Mouse (Mus musculus) adrenal gland, postnatal 10 days (tissue): ENCODE measurements around the gene Cabp2. TPM values are rescaled to one million over a fixed set of nuclear protein-coding genes. Genes with fewer than 3 reads are reported as not detected.
A peak's percentile ranks its signal among the peaks of the same experiment; 100 is the strongest.
"Not testable (repeated sequence)": the region's sequence is repeated elsewhere in the genome, so short reads cannot be mapped to it uniquely, and the experiment has no call there.

Experiments
- DNase-seq: peaks from one replicate; pipeline ENCODE4 v3.0.0; 2021; ENCODE audit warnings: mixed read lengths
- total RNA-seq, 2 experiments: library from RNA; stranded (reverse); gene quantifications; 2 replicates each; pipeline ENCODE4 v1.2.3; 2021

Gene Cabp2
- total RNA-seq, 2 experiments from 2014 or later = 0.63 TPM; not detected in 1

GRCm38 (mm10) chr19:4055947-4056693, 25.3 kb upstream of the Cabp2 start:
- no peak for DNase-seq

GRCm38 (mm10) chr19:4056727-4057126, 24.7 kb upstream of the Cabp2 start:
- no peak for DNase-seq

GRCm38 (mm10) chr19:4057389-4057788, 24.0 kb upstream of the Cabp2 start:
- no peak for DNase-seq

- no peak for DNase-seq
Measured at GRCm38 (mm10) chr19:4057962-4058361, 23.4 kb upstream of the Cabp2 start.

- DNase-seq = peak; percentile 46
Measured at GRCm38 (mm10) chr19:4058581-4058980, 22.8 kb upstream of the Cabp2 start.

- DNase-seq = no peak
Measured at GRCm38 (mm10) chr19:4059069-4059740, 22.2 kb upstream of the Cabp2 start, which contains the start of gene Gstp3. Gstp3 (minus strand) TSS chr19:4059569.

GRCm38 (mm10) chr19:4060044-4060898, 21.1 kb upstream of the Cabp2 start:
- DNase-seq = not testable (repeated sequence)

GRCm38 (mm10) chr19:4060899-4061465, 20.4 kb upstream of the Cabp2 start:
- DNase-seq = no peak

- DNase-seq = not testable (repeated sequence)
Measured at GRCm38 (mm10) chr19:4063357-4063756, 18.0 kb upstream of the Cabp2 start.

- DNase-seq = not testable (repeated sequence)
Measured at GRCm38 (mm10) chr19:4064501-4064900, 16.9 kb upstream of the Cabp2 start.

- DNase-seq = no peak
Measured at GRCm38 (mm10) chr19:4066280-4066679, 15.1 kb upstream of the Cabp2 start.

- DNase-seq = no peak
Measured at GRCm38 (mm10) chr19:4066877-4067276, 14.5 kb upstream of the Cabp2 start.

GRCm38 (mm10) chr19:4068242-4068641, 13.1 kb upstream of the Cabp2 start:
- not testable (repeated sequence) for DNase-seq

- no peak for DNase-seq
Measured at GRCm38 (mm10) chr19:4068717-4069410, 12.5 kb upstream of the Cabp2 start.

GRCm38 (mm10) chr19:4070311-4070710, 11.1 kb upstream of the Cabp2 start:
- DNase-seq = no peak

- DNase-seq = no peak
Measured at GRCm38 (mm10) chr19:4070756-4071155, 10.6 kb upstream of the Cabp2 start.

GRCm38 (mm10) chr19:4071406-4071805, 10.0 kb upstream of the Cabp2 start:
- DNase-seq = no peak

- no peak for DNase-seq
Measured at GRCm38 (mm10) chr19:4072706-4073424, 8.5 kb upstream of the Cabp2 start.

- DNase-seq = no peak
Measured at GRCm38 (mm10) chr19:4075531-4075930, 5.8 kb upstream of the Cabp2 start.

- no peak for DNase-seq
Measured at GRCm38 (mm10) chr19:4079594-4079993, 1.8 kb upstream of the Cabp2 start.

- DNase-seq = no peak
Measured at GRCm38 (mm10) chr19:4080511-4081009, 818 bp upstream of the Cabp2 start.
